Mouse (Mus musculus): Measurements from ENCODE around the gene Stk38l. TPM values are rescaled to one million over a fixed set of nuclear protein-coding genes. Genes with fewer than 3 reads are reported as not detected.
A peak's percentile ranks its signal among the peaks of the same experiment; 100 is the strongest.

Stk38l gene
- total RNA-seq, 2 experiments from 2014 or later, result 0.58 to 6.8 TPM

- 0 out of 2 replicates have a peak, but pooled peaks have one; percentile 17 for ATAC-seq (replicated peaks; ENCODE audit: low FRiP score, poor library complexity, severe bottlenecking)
Measured at GRCm38 (mm10) chr6:146825487-146825773, 100.6 kb downstream of the Stk38l start.

Other genes with a start within 250 kb of the Stk38l start
- 1.9 and 8.6 TPM in 2 replicates for gene Itpr2, start 222.8 kb upstream of the Stk38l start, total RNA-seq (2015; ENCODE audit: low replicate concordance)
- gene Itpr2, start 222.8 kb upstream of the Stk38l start, total RNA-seq (2017; ENCODE audit: low replicate concordance), result 8.1 and 8.4 TPM in 2 replicates
- gene Fgfr1op2, start 147.8 kb upstream of the Stk38l start, total RNA-seq (2015; ENCODE audit: low replicate concordance), result 137 and 183 TPM in 2 replicates
- gene Fgfr1op2, start 147.8 kb upstream of the Stk38l start, total RNA-seq (2017; ENCODE audit: low replicate concordance), result 193 and 249 TPM in 2 replicates
- gene Ints13, start 147.2 kb upstream of the Stk38l start, total RNA-seq (2015; ENCODE audit: low replicate concordance), result 82.4 and 93.6 TPM in 2 replicates
- 130 and 134 TPM in 2 replicates for gene Ints13, start 147.2 kb upstream of the Stk38l start, total RNA-seq (2017; ENCODE audit: low replicate concordance)
- 59.4 and 67.9 TPM in 2 replicates for gene Med21, start 82.4 kb upstream of the Stk38l start, total RNA-seq (2015; ENCODE audit: low replicate concordance)
- 55.9 and 96.7 TPM in 2 replicates for gene Med21, start 82.4 kb upstream of the Stk38l start, total RNA-seq (2017; ENCODE audit: low replicate concordance)
- gene Tm7sf3, start 82.2 kb upstream of the Stk38l start, total RNA-seq (2015; ENCODE audit: low replicate concordance), result 18.6 and 27.8 TPM in 2 replicates
- 33.0 TPM in 2 replicates for gene Tm7sf3, start 82.2 kb upstream of the Stk38l start, total RNA-seq (2017; ENCODE audit: low replicate concordance)
- gene Arntl2, start 71.1 kb downstream of the Stk38l start, total RNA-seq (2015; ENCODE audit: low replicate concordance), result not detected in 2 replicates
- gene Arntl2, start 71.1 kb downstream of the Stk38l start, total RNA-seq (2017; ENCODE audit: low replicate concordance), result not detected in 2 replicates
- not detected in 2 replicates for gene Smco2, start 125.1 kb downstream of the Stk38l start, total RNA-seq (2015; ENCODE audit: low replicate concordance)
- gene Smco2, start 125.1 kb downstream of the Stk38l start, total RNA-seq (2017; ENCODE audit: low replicate concordance), result not detected in 2 replicates
- 24.4 TPM in 1 of 2 replicates, not detected in the other for gene Ppfibp1, start 163.5 kb downstream of the Stk38l start, total RNA-seq (2015; ENCODE audit: low replicate concordance)
- gene Ppfibp1, start 163.5 kb downstream of the Stk38l start, total RNA-seq (2017; ENCODE audit: low replicate concordance), result 1.8 and 4.2 TPM in 2 replicates
- gene 1700034J05Rik, start 229.4 kb downstream of the Stk38l start, total RNA-seq (2015; ENCODE audit: low replicate concordance), result not detected in 2 replicates
- not detected in 2 replicates for gene 1700034J05Rik, start 229.4 kb downstream of the Stk38l start, total RNA-seq (2017; ENCODE audit: low replicate concordance)

All from erythroblast, adult 5-6 weeks (primary cell).